Mouse (Mus musculus) midbrain, embryonic 13.5 days (tissue): Measurements from ENCODE around the gene Rpl12. TPM values are rescaled to one million over a fixed set of nuclear protein-coding genes. Genes with fewer than 3 reads are reported as not detected.

Experiments used
- ATAC-seq: fragments of 200-750 bp; cut with Nextera tagmentation; 2 replicates; pipeline ENCODE4 v1.8.0; 2017; ENCODE audit warnings: mild to moderate bottlenecking, moderate TSS enrichment, moderate library complexity
- H3K27ac ChIP-seq: fragments of 300-500 bp; sonication (generic); 2 replicates; pipeline ENCODE4 v1.5.1; 2015; ENCODE audit warnings: inconsistent platforms, mild to moderate bottlenecking, moderate library complexity
- H3K27me3 ChIP-seq: fragments of 300-500 bp; sonication (generic); 2 replicates; pipeline ENCODE4 v1.6.1; 2015; ENCODE audit warnings: mild to moderate bottlenecking, inconsistent platforms
- H3K36me3 ChIP-seq: fragments of 300-500 bp; sonication (generic); 2 replicates; pipeline ENCODE4 v1.6.1; 2015; ENCODE audit warnings: mild to moderate bottlenecking, inconsistent platforms
- H3K4me1 ChIP-seq: fragments of 300-500 bp; sonication (generic); replicated peaks from 2 replicates; pipeline ENCODE4 v1.6.1; 2015; ENCODE audit warnings: inconsistent platforms
- H3K4me2 ChIP-seq: fragments of 300-500 bp; sonication (generic); replicated peaks from 2 replicates; pipeline ENCODE4 v1.6.1; 2015; ENCODE audit warnings: moderate library complexity, mild to moderate bottlenecking, inconsistent platforms
- H3K4me3 ChIP-seq: fragments of 300-500 bp; sonication (generic); replicated peaks from 2 replicates; pipeline ENCODE4 v1.5.1; 2015; ENCODE audit warnings: mild to moderate bottlenecking, inconsistent platforms
- H3K9ac ChIP-seq: fragments of 300-500 bp; sonication (generic); replicated peaks from 2 replicates; pipeline ENCODE4 v1.6.1; 2015; ENCODE audit warnings: mild to moderate bottlenecking, inconsistent platforms
- H3K9me3 ChIP-seq: fragments of 300-500 bp; sonication (generic); 2 replicates; pipeline ENCODE4 v1.6.1; 2016; ENCODE audit warnings: mild to moderate bottlenecking, inconsistent platforms
- WGBS: fragments of 180-500 bp; shearing (Covaris S2); methylation state at CpG from one replicate; pipeline ENCODE4 v1.1.7; 2015; 5-methylcytosine and 5-hydroxymethylcytosine counted together
- polyA plus RNA-seq: library from polyadenylated mRNA; unstranded; fragments of >200 nt; fragmentation: Nextera tagmentation; extraction: Ambion mirVana; gene quantifications from 2 replicates; pipeline ENCODE4 v1.2.1, GENCODE M21; 2015

The Rpl12 gene
- polyA plus RNA-seq, 1 experiment from 2014 or later = 88.9 TPM

DNA sequence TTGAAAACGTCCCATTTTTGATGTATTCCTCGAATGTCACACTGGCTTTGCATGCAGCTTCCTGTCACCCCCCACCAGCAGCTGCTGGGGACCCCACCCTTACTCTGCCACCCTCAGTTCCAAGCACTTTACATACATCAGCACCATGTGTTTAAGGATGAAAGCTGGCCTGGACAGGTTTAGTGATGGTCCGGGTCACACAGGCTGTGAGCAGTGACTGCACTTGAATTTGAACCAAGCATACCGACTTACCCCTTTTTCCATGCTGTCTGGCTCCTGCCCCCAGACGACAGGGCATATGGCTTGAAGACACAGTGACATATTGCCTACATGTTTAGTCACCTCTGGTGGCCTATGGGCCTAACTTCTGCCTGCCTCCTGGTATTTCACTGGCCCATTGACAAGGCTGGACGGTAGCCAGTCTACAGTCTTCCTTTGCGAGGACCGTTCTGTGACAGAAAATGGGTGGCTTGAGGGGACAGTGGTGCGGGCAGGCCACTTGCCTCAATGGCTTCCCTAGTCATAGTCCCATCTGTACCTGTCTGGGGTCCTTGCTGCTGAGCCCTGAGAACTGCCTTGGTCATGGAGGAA lies 6.8 kb downstream of the Rpl12 start:
- H3K9ac ChIP-seq = peak overlapping the region; percentile 82
- 89% methylated on average over 9 of the region's 9 CpGs for WGBS
- peaks cover 27% of the 10 kb centered on the region for H3K36me3 ChIP-seq
- H3K27ac ChIP-seq = no peak overlapping the region
- peaks cover 41% of the 10 kb centered on the region for H3K4me1 ChIP-seq
- H3K9me3 ChIP-seq = no peaks in the 10 kb centered on the region
- no peak for ATAC-seq
- no peaks in the 10 kb centered on the region for H3K27me3 ChIP-seq
- H3K4me3 ChIP-seq = peak overlapping the region; percentile 72; the same call in 1 of the 2 replicates
- peak overlapping the region; percentile 80 for H3K4me2 ChIP-seq

DNA sequence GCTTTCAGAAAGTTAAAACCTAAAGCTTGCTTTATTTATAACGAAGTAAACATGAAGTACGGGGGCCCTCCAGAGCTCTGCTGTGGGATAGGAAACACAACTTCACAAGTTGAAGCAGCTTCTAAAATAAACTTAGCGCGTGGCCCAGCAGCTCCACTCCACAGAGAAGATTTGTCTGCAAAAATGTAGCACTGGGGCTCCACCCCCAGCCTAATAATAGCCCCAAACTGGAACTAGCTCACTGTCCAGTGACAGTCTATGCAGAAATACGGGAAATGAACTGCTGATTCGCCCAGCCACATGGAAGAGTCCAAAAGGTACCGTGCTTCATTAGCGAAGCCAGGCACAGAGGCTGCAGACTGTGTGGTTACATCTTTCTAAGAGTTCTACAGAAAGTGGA lies 8.0 kb downstream of the Rpl12 start:
- Histone ChIP-seq H3K4me3 (no peak overlapping the region), H3K9me3 (no peaks in the 10 kb centered on the region), H3K27ac (no peak overlapping the region), H3K4me1 (peaks cover 31% of the 10 kb centered on the region), H3K4me2 (no peak overlapping the region), H3K9ac (no peak overlapping the region), H3K27me3 (no peaks in the 10 kb centered on the region), H3K36me3 (peaks cover 27% of the 10 kb centered on the region)
- WGBS = 90% methylated on average over 8 of the region's 8 CpGs
- no peak for ATAC-seq

DNA sequence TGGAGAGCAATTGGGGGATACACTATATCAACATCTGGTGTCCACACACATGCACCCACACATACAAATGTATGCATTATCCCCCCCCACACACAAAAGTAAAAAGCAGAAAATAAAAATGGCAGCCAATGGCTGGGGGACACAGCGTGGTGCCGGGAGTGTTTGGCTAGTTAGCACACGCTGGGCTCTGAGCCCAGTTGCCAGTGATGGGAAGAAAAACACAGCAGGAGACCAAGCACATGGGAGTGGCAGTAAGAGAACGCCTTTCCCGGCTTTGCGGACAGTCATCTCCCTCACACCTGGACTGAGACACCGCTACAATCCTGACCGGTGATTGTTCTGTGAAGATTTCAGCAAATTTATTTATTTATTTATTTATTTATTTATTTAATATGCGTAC lies 9.9 kb downstream of the Rpl12 start:
- Histone ChIP-seq H3K9me3 (no peaks in the 10 kb centered on the region), H3K36me3 (peaks cover 35% of the 10 kb centered on the region)

DNA sequence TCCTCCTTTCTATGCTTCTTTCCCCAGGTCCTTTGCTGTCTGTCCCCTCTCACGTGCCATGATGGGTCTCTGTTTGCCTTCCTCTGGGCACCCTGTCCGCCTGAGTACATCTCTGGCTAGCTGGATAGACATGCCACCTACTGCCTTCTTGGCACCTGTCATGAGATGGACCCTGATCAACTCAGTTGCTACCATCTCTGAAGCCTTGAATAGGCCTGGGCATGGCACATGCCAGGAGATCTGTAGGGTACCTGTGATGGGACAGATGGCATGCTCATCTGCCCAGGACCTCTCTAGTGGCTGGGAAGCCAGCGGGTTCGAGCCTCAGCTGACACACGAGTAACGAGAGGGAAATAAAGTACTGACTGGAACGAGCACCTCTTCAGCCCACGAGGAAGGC lies 12.9 kb downstream of the Rpl12 start:
- Histone ChIP-seq H3K4me1 (0 out of 2 replicates have a peak, but pooled peaks cover 2% of the 10 kb centered on the region), H3K27ac (no peak overlapping the region), H3K9ac (no peak overlapping the region), H3K4me3 (no peak overlapping the region), H3K4me2 (no peak overlapping the region), H3K36me3 (peaks cover 43% of the 10 kb centered on the region), H3K27me3 (no peaks in the 10 kb centered on the region), H3K9me3 (no peaks in the 10 kb centered on the region)
- ATAC-seq = no peak
- 91% methylated on average over 8 of the region's 8 CpGs for WGBS

More for the DNA sequence above, 9.9 kb downstream of the Rpl12 start:
- WGBS = 41% methylated on average over 9 of the region's 9 CpGs
- Histone ChIP-seq H3K27ac (no peak overlapping the region), H3K27me3 (no peaks in the 10 kb centered on the region), H3K4me1 (peaks cover 20% of the 10 kb centered on the region), H3K4me2 (no peak overlapping the region), H3K4me3 (no peak overlapping the region), H3K9ac (no peak overlapping the region)
- ATAC-seq = no peak

DNA sequence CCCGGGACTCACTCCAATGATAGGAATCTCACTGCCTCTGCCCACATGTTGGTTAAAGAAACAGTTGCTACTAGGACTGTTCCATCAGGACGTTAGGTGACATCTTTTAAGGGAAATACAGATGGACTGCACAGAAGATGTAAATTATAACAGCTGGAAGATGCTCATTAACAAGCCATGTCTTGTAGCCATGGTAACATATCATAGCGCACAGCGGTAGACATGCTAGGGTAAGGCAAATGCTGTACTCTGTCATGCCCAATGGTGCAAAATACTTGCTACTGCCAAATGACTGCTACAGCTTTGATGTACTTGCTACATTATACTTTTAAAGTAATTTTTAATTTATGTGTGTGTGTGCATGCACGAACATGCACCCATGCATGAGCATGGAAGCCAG lies 15.8 kb downstream of the Rpl12 start:
- peaks cover 43% of the 10 kb centered on the region for H3K36me3 ChIP-seq
- 82% methylated on average over 5 of the region's 5 CpGs for WGBS
- no peak overlapping the region for H3K27ac ChIP-seq
- no peak overlapping the region for H3K9ac ChIP-seq
- H3K4me2 ChIP-seq = no peak overlapping the region
- H3K27me3 ChIP-seq = no peaks in the 10 kb centered on the region
- no peaks in the 10 kb centered on the region for H3K9me3 ChIP-seq
- no peak for ATAC-seq
- H3K4me1 ChIP-seq = peaks cover 12% of the 10 kb centered on the region
- H3K4me3 ChIP-seq = no peak overlapping the region

DNA sequence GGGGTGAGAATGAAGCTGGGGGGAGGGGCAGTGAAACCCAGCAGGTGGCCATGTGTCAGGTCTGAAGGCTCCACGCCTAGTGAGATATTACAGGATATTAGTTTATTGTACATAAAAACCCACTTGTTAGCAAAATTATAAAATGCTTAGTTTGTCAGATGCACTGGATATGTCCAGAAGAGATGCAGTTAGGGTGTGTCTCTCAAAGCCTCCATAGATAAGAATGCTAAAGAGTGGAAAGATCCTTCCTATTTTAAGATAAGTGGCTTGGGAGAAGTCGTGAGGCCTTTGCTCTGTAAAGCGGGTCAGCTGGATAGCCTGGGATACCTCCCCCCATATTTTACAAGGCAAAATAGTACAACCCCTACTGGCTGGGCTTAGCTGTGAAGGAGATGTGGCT lies 17.3 kb downstream of the Rpl12 start:
- no peaks in the 10 kb centered on the region for H3K9me3 ChIP-seq
- no peak overlapping the region for H3K4me2 ChIP-seq
- ATAC-seq = no peak
- H3K27ac ChIP-seq = no peak overlapping the region
- H3K27me3 ChIP-seq = 0 out of 2 replicates have a peak, but pooled peaks cover 4% of the 10 kb centered on the region
- peaks cover 30% of the 10 kb centered on the region for H3K36me3 ChIP-seq
- H3K9ac ChIP-seq = no peak overlapping the region
- WGBS = 80% methylated on average over 3 of the region's 3 CpGs
- H3K4me1 ChIP-seq = peaks cover 18% of the 10 kb centered on the region
- no peak overlapping the region for H3K4me3 ChIP-seq

DNA sequence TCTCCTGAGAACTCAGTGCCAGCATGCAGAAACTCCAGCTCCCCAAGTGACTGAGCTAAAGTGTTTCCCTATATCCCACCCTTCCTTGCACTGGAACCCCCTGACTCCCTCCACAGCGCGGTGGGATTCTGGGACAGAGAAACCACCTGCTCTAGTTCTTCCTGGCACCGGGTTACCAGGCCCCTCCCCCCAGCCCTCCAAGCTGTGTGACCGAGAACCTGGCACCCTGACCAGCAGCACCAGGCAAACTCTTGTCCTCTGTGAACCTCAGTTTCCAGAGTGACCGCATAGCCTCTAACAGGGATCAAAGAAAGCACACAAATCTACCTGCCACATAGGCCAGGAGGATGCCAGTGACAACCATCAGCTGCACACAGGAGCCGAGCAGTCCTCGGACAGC lies 18.3 kb downstream of the Rpl12 start:
- H3K4me2 ChIP-seq = no peak overlapping the region
- H3K4me1 ChIP-seq = peaks cover 18% of the 10 kb centered on the region
- H3K36me3 ChIP-seq = peaks cover 20% of the 10 kb centered on the region
- 0 out of 2 replicates have a peak overlapping the region, but pooled peaks have one; percentile 7 for H3K9ac ChIP-seq
- H3K4me3 ChIP-seq = no peak overlapping the region
- H3K27me3 ChIP-seq = peaks cover 4% of the 10 kb centered on the region; the same call in 1 of the 2 replicates
- WGBS = 87% methylated on average over 7 of the region's 7 CpGs
- ATAC-seq = no peak
- H3K27ac ChIP-seq = no peak overlapping the region
- no peaks in the 10 kb centered on the region for H3K9me3 ChIP-seq

DNA sequence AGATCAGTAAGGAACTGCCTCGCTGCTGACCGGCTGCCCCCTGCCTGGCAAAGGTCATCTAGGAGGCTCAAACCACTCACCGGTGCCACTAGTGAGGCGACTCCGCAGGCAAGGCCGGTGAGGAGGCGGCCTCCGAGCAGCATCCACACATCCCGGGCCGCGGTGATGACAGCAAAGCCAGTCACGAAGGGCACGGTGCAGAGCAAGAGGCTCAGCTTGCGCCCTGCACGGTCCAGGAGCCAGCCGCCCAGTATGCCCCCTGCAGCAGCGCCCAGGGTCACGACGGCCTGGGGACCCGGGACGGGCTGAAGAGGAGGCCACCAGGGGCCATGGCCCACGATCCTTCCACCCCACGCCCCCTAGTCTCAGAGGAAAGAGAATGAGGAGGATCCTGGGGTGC lies 19.9 kb downstream of the Rpl12 start:
- peaks cover 4% of the 10 kb centered on the region; the same call in 1 of the 2 replicates for H3K27me3 ChIP-seq
- under 1% methylated on average over 23 of the region's 23 CpGs for WGBS
- H3K4me2 ChIP-seq = peak overlapping the region; percentile 92
- H3K4me3 ChIP-seq = peak overlapping the region; percentile 70
- peak overlapping the region; percentile 83 for H3K9ac ChIP-seq
- no peaks in the 10 kb centered on the region for H3K9me3 ChIP-seq
- peak overlapping the region; percentile 52 for H3K27ac ChIP-seq
- peaks cover 18% of the 10 kb centered on the region for H3K4me1 ChIP-seq
- H3K36me3 ChIP-seq = peaks cover 8% of the 10 kb centered on the region
- peak; percentile 57 for ATAC-seq

DNA sequence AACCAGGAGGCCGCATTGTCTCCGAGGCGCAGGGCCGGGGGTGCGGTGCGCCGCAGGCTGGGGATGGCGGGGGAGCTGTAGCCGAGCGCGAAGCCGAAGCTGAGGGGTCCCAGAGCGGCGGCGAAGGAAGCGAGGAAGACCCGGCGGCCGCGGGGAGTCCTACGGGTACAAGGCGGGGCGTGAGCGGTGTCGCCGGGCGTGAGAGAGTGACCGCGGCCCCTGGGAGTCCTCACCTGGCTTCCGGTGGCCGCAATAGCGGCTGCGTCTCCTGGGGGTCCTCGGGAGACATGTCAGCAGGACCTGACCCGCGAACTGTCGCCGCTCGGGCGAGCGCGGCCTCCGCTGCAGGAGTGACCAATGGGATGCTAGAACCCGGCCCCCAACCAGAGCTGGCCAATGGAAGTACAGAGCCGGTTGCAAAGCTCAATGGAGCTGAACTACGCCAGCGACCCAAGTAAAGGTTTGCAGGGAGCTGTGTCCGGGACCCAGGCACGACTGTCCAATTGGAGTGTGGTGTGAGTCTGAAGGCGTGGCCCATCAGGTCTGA lies 20.4 kb downstream of the Rpl12 start, which contains the start of gene Slc2a8:
TSS of gene Slc2a8 (minus strand) at position 359 of the 547 bp plus-strand sequence.
- H3K9ac ChIP-seq = peak within 1 kb of the TSS; percentile 83
- no peaks in the 10 kb centered on the region for H3K9me3 ChIP-seq
- peaks cover 4% of the 10 kb centered on the region; the same call in 1 of the 2 replicates for H3K27me3 ChIP-seq
- peak within 1 kb of the TSS; percentile 52 for H3K27ac ChIP-seq
- WGBS = under 1% methylated on average over 47 of the region's 50 CpGs
- peak within 1 kb of the TSS; percentile 92 for H3K4me2 ChIP-seq
- ATAC-seq = peak; percentile 99
- H3K4me1 ChIP-seq = peaks cover 18% of the 10 kb centered on the region
- H3K36me3 ChIP-seq = peaks cover 3% of the 10 kb centered on the region; the same call in 1 of the 2 replicates
- peak within 1 kb of the TSS; percentile 70 for H3K4me3 ChIP-seq

DNA sequence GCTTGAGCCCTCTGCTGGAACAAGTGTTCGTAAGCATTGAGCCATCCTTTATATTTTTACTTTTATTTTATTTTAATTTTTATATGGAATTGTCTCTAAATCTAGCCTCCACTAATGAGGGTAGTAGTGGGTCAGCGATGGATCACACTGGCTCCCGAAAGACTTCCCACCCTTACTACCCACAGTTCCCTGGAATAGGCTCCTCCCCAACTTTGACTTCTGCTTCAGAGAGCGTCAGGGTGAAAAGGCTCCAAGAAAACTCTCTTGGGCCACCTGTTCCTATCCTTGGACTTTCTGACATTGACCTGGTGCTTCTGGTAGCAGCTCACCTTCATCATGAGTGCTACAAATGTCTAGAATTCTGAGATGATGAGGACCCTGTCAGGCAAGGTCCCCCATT lies 21.3 kb downstream of the Rpl12 start:
- H3K27me3 ChIP-seq = peaks cover 4% of the 10 kb centered on the region; the same call in 1 of the 2 replicates
- no peak overlapping the region for H3K9ac ChIP-seq
- H3K4me3 ChIP-seq = peak overlapping the region; percentile 70
- no peak for ATAC-seq
- H3K27ac ChIP-seq = no peak overlapping the region
- peak overlapping the region; percentile 92 for H3K4me2 ChIP-seq
- H3K4me1 ChIP-seq = peaks cover 18% of the 10 kb centered on the region
- peaks cover 3% of the 10 kb centered on the region; the same call in 1 of the 2 replicates for H3K36me3 ChIP-seq
- no peaks in the 10 kb centered on the region for H3K9me3 ChIP-seq
- 4% methylated on average over 4 of the region's 4 CpGs for WGBS

DNA sequence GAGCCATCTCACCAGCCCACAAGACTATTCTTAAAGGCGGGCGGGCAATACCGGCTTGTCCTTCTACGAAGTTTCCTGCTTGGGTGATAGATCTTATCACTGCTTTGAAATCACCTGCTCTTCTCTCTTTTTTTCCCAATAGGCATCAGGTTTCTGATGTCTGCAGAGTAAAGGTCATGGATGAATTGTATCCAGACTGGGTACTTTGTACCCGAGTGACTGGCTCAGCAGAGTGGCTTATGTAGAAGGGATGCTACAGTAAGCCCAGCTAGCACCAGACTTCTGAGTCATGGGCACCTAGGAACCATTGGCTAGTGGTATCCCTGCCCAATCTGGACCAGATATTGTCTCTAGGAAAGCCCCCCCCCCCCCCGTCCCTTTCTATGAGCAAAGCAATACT lies 22.3 kb downstream of the Rpl12 start:
- Histone ChIP-seq H3K36me3 (no peaks in the 10 kb centered on the region), H3K4me1 (peaks cover 18% of the 10 kb centered on the region), H3K9me3 (no peaks in the 10 kb centered on the region), H3K9ac (no peak overlapping the region), H3K4me3 (no peak overlapping the region), H3K27me3 (peaks cover 4% of the 10 kb centered on the region; the same call in 1 of the 2 replicates), H3K4me2 (no peak overlapping the region), H3K27ac (no peak overlapping the region)
- no peak for ATAC-seq
- WGBS = 56% methylated on average over 6 of the region's 6 CpGs

DNA sequence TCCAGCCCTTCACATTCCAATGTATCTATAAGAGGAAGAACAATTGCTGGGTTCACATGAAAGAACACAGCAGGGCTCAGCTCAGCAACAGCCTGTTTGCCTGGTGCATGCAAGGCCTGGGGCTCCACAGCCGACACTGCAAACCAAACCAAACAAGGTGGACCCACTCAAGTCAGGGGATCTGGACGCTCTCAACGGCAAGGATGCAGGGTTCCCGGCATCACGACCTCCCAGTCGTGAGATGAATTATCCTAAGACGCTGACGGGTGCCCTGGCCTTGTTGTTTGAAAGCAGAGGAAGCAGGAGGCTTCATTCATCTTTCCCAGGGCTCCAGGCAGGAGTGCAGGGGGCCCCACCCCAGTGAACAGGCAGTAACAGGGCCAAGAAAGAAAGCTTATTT lies 24.5 kb downstream of the Rpl12 start:
- ATAC-seq = no peak
- peaks cover 4% of the 10 kb centered on the region; the same call in 1 of the 2 replicates for H3K27me3 ChIP-seq
- H3K9me3 ChIP-seq = no peaks in the 10 kb centered on the region
- no peak overlapping the region for H3K27ac ChIP-seq
- no peaks in the 10 kb centered on the region for H3K36me3 ChIP-seq
- H3K4me3 ChIP-seq = no peak overlapping the region
- WGBS = 64% methylated on average over 8 of the region's 8 CpGs
- H3K9ac ChIP-seq = no peak overlapping the region
- H3K4me2 ChIP-seq = no peak overlapping the region
- H3K4me1 ChIP-seq = peaks cover 12% of the 10 kb centered on the region
